Mouse (Mus musculus): ENCODE results near the gene Adgrd1.

GRCm38 (mm10) chr5:129179356-129179755 is 82.8 kb downstream of the Adgrd1 start:
- no peak for TF ChIP-seq CTCF (conservative IDR thresholded peaks at IDR 0.05 in 1 of 2, IDR thresholded peaks at IDR 0.05 in 1 of 2; ENCODE audit: low read depth in 2 of 2, low read length in 2 of 2)
- TF ChIP-seq POLR2AphosphoS2 (IDR thresholded peaks at IDR 0.05; ENCODE audit: low read depth, low read length), result no peak
- TF ChIP-seq SMC3 (IDR thresholded peaks at IDR 0.05; ENCODE audit: low read depth, low read length), result no peak
- TF ChIP-seq TCF12 (IDR thresholded peaks at IDR 0.05; ENCODE audit: low read depth, low read length), result no peak
- no peak for TF ChIP-seq EP300 (IDR thresholded peaks at IDR 0.05; ENCODE audit: low read length)
- TF ChIP-seq TBP (conservative IDR thresholded peaks at IDR 0.05; ENCODE audit: low read depth, low read length), result no peak
- TF ChIP-seq JUND (conservative IDR thresholded peaks at IDR 0.05; ENCODE audit: low read depth, low read length), result no peak
- TF ChIP-seq POLR2A (IDR thresholded peaks at IDR 0.05; ENCODE audit: low read depth, low read length), result no peak
- TF ChIP-seq MAFK (IDR thresholded peaks at IDR 0.05; ENCODE audit: insufficient replicate concordance, low read length), result no peak
- no peak for TF ChIP-seq HCFC1 (IDR thresholded peaks at IDR 0.05; ENCODE audit: low read depth, low read length)
- TF ChIP-seq RCOR1 (conservative IDR thresholded peaks at IDR 0.05; ENCODE audit: low read depth, low read length), result no peak
